Mouse (Mus musculus) cerebral cortex, adult 2 months (tissue): Measurements from ENCODE around the gene Lsamp.

Experiments used
- WGBS: fragments of 180-500 bp; shearing (Covaris S2); methylation state at CpG from one replicate; pipeline ENCODE4 v1.1.7; 2018; 5-methylcytosine and 5-hydroxymethylcytosine counted together

Gene Lsamp

DNA sequence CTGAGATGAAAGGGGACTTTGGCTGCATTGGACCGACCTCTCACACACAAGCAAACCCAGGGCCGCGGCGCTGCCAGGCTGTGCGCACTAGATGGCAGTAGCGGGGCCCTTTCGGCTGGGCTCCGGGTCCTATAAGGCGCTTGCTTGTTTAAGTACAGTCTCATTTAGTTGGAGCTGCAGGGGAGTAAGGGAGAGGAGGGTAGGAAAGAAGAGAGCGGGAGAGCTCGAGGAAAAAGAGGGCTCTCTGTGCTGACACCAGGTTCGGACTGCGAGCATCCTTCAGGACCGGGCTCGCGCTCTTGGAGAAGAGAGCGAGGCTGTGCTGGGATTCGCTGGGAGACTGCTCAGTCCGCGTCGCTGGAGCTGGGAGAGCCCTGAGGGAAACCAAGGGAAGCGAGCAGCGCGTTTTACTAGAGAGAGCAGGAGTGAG is at the start of gene Lsamp:
TSS of gene Lsamp (plus strand) at position 157 of the 430 bp plus-strand sequence.
- under 1% methylated on average over 24 of the region's 24 CpGs for whole genome bisulfite sequencing

GRCm38 (mm10) chr16:39957686-39958085 is 26.5 kb upstream of the Lsamp start:
- 94% methylated on average over 2 of the region's 2 CpGs for WGBS

- WGBS = 80% methylated on average over 1 of the region's 1 CpGs
Measured at GRCm38 (mm10) chr16:39972712-39973111, 11.4 kb upstream of the Lsamp start.

DNA sequence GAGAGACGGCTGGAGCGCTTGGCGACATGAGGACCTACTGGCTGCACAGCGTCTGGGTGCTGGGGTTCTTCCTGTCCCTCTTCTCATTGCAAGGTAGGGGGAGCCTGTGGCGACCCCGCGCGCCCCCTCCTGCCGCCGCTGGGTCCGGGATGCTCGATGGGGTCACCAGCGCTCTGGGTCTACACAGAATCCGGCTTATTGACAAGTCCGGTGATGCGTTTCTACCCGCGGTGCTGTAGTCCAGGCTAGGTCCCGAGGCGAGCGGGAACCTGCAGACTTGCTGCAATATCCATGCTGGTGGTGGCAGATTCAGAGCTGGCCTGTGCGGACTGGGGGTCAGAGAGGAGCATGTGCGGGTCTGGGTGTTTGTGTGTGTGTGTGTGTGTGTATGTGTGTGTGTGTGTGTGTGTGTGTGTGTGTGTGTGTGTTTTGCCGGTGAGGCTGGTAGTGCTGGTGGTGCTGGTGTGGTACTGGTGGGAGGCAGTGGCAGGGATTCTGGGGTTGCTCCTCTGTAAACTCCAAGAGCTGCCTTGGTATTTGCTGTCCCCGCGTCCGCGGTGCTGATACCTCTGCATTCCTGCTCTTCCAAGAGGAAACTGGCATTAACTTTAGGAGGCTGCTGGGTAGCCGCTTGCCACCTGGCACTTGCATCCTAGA is 602 bp downstream of the Lsamp start:
- under 1% methylated on average over 29 of the region's 29 CpGs for WGBS

DNA sequence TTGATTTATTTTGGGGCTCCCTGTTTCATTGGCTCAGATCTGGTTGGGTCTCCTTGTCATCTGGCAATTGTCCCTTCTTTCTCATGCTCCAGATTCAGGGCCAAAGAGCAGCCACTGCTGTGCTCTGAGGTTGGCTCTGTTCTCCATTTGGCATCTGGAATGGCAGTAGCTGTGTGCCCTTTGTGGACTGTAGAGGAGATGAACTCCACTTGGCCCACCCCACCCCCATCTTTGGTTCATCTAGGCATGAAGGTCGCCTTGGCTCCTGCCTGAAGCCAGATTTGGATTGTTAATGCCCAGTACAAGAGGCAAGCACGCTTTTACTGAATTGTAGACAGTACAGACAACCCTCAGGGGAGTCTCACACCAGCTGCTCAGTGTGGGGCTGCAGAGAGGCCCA is 4.3 kb downstream of the Lsamp start:
- 57% methylated on average over 2 of the region's 2 CpGs for WGBS

DNA sequence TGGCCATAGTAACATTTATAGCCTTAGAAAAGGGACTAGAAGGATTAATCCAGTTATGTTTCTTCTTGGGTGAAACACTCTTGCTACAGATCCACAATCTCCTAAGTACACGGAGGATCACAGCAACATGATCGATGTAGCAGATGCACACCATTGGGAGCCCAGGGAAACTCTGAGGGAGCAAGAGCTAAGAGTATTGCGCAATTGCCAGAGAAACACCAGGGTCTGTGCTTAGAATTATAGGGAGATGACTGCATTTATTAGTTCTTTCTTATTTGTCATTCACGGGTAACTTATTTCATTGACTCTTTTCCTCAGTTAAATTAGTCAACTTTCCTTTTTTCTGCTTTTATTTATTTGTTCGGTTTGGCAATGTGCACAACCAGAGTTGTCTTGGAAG is 10.7 kb downstream of the Lsamp start:
- WGBS = 85% methylated on average over 5 of the region's 5 CpGs

DNA sequence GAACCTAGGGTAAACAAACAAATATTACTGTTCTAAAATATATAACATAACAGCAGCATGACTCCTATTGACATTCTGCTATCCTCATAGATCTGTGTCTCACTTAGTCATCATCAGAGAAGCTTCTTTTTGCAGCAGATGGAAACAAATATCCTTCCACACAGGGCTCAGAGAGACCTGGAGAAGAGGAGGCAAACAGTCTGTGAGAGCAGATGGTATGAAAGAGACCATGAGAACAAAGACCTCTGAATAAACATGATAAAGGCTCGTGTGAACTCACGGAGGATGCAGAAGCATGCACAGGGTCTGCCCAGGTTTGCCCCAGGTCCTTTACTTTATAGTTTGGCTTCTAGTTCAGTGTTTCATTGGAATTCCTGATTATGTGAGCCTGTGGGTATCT is 24.6 kb downstream of the Lsamp start:
- 53% methylated on average over 2 of the region's 2 CpGs for WGBS

GRCm38 (mm10) chr16:40011106-40011505 is 26.9 kb downstream of the Lsamp start:
- 58% methylated on average over 1 of the region's 1 CpGs for WGBS

GRCm38 (mm10) chr16:40022611-40023010 is 38.5 kb downstream of the Lsamp start:
- 52% methylated on average over 3 of the region's 3 CpGs for WGBS

GRCm38 (mm10) chr16:40036719-40037118 is 52.6 kb downstream of the Lsamp start:
- 89% methylated on average over 1 of the region's 1 CpGs for WGBS

- 42% methylated on average over 2 of the region's 2 CpGs for WGBS
Measured at GRCm38 (mm10) chr16:40059546-40059945, 75.4 kb downstream of the Lsamp start.

- 44% methylated on average over 1 of the region's 1 CpGs for WGBS
Measured at GRCm38 (mm10) chr16:40059968-40060367, 75.8 kb downstream of the Lsamp start.

GRCm38 (mm10) chr16:40060491-40060890 is 76.3 kb downstream of the Lsamp start:
- WGBS = 28% methylated on average over 2 of the region's 2 CpGs

- 49% methylated on average over 2 of the region's 2 CpGs for WGBS
Measured at GRCm38 (mm10) chr16:40075556-40075955, 91.4 kb downstream of the Lsamp start.

DNA sequence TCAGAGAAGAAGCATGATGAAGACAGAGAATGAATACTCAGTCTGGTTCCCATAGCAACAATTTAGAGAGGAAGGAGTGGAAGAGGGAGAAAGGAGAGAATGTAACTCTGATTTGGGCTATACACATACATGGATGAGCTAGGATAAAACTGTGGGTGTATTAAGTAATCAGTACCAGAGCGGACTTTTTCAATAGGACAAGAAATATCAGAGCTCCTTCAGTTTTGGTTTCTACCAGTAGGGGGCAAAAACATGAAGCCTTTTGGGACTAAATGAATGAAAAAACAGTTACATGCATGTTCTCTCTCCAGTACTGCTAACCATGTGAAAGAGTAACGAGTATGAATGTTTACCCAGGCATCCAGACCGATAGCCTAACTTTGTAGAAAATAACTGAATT is 96.1 kb downstream of the Lsamp start:
- WGBS = 65% methylated on average over 3 of the region's 3 CpGs

- WGBS = 75% methylated on average over 4 of the region's 4 CpGs
Measured at GRCm38 (mm10) chr16:40104329-40104728, 120.2 kb downstream of the Lsamp start.

- 35% methylated on average over 1 of the region's 1 CpGs for WGBS
Measured at GRCm38 (mm10) chr16:40182918-40183317, 198.8 kb downstream of the Lsamp start.

DNA sequence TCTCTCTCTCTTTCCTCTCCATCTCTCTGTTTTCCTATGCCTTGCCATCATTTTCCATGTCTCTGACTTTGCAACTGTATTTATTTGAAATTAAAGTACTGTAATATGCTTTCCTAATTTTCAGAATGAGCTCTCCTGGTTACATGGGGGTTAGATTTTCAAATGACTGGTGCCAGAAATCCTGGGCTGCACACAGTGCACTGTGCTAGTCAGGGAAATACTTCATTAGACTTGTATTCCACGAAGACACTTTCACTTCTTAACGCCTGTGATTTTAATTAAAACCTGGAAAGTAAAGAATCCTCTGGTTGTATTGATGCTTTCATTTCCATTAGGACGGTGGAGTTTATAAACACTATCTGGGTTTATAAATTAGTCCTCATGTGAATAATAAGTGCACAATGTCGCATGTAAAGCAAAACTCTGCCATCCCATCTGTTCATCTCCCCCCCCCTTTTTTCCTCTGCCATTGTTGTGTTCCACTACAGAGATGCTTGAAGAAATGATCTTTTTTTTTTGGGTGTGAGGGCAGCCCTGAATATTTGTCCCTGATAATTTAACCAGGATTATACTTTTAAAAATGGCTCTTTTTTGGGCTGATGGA is 203.9 kb downstream of the Lsamp start:
- WGBS = 57% methylated on average over 4 of the region's 4 CpGs

DNA sequence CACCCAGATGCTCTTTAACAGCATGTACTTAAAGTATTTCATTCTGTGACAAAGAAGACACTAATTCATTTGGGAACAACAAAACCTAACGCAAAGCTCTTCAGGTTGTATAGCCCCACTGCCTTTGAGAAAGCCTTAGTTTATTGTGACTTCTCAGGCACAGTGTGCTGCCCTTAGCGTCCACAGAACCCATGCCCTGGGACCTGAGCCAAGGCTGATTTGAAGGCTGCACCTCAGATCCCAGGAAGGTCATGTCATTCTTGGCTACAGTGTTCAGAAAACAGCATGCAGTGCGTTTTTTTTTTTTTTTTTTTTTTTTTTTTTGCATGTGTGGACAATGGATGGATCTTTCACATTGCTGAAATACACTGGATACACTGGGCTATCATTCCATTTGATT is 210.2 kb downstream of the Lsamp start:
- WGBS = 56% methylated on average over 3 of the region's 3 CpGs

DNA sequence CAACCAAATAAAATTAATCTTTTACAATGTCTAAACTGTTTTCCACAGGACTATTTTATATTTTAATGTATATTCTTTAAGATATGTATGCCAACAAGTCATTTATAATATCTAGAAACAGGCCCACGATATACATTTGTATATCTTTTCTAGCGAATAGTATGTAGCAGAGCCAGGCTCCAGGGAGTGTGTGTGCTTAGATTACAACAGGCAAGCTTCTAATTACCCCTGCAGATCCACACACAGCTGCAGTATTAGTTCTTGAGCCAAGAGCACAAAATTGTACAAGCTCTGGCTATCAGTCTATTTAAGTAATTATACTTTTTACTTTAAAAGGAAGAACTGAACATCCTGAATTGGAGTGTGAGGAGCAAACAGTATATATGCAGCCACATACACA is 210.7 kb downstream of the Lsamp start:
- 76% methylated on average over 2 of the region's 2 CpGs for WGBS

DNA sequence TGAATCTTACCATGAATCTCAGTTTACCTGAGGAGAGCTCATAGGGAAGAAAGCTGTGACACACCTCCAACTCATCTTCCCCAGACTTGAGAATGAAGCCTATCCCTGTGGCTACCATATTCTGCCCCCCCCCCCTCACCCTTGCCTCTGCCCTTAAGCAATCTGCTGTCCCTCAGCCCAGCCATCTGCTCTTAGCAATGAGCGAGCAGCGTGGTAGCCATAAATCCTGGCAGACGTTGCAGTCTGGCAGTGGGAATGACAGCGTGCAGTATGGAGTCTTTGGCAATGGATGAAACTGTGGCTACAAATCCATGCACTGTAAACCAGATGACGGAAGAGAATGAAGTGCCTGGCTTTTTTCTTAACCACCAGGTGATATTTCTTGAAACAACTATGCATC is 244.5 kb downstream of the Lsamp start:
- 42% methylated on average over 5 of the region's 5 CpGs for WGBS

GRCm38 (mm10) chr16:40233066-40233465 is 248.9 kb downstream of the Lsamp start:
- WGBS = 33% methylated on average over 2 of the region's 2 CpGs

DNA sequence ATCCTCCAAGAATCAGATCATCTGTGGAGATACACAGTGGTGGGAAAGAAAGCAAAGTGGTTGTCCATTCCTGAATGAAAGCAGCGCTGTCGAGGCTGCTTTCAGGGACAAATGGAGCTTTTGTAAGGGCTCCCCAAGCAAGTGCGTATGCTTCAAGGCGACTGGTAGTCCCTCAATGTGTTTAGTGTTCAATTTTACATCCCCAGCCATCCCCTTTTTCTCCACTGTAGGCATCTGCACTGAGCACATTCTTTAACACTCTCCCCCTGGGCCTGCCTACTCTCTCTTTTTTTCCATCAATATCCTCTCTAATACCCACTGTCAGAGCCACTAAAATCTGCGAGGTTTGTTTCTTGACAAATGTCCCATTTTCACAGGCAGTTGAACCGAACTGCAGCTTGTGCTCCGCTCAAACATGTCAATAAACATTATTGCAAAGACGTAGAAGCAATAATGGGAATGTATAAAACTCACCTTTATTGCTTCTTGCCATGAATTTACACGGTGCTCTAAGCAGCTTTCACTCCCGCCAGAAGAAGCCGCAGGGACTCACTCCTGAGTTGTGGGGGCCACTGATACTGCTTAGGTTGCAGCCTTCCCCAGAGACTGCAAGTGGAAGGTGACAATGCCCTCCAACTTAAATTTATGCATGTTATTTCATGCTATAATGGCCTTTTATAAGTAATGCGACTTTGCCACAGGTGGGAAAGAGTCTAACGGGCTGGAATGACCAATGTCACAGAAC is 250.2 kb downstream of the Lsamp start:
- 68% methylated on average over 13 of the region's 13 CpGs for WGBS
